Mouse (Mus musculus): ENCODE data around the gene Fam20a.

Gene Fam20a

DNA sequence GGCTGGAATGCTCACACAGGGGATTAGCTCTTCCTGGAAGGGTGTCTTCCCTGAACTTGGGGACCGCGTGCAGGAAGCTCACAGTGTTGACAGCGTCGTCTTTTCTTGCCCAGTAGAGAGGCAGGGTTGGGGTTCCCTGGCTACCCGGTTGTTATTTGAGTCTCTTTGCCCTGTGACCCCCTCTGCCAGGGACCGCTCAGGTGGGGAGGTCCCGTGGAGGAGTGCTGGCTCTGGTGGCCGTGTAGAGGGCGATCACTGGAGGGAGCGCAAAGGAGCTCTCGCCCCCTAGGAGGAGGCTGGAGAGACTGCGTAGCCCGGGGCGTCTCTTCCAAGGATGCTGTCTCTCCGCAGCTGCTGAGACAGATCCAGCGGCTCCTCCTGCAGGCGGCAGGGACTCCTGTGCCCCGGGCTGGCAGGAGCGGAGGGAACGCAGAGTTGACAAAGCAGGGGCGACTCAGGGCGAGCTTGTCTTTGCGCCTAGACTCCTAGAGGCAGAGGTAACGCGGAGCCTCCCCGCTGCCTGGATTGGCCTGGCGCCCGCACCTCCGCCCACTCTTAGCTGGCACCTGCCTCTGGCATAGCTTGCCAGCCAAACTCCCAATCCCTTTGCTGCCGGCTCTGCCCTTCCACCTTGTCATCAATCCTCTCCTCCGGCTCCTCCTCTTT is at the start of gene Fam20a:
Gene Fam20a, minus strand, starts transcription at position 499 of the 666 bp plus-strand sequence.
- peak; percentile 73 for DNase-seq

DNA sequence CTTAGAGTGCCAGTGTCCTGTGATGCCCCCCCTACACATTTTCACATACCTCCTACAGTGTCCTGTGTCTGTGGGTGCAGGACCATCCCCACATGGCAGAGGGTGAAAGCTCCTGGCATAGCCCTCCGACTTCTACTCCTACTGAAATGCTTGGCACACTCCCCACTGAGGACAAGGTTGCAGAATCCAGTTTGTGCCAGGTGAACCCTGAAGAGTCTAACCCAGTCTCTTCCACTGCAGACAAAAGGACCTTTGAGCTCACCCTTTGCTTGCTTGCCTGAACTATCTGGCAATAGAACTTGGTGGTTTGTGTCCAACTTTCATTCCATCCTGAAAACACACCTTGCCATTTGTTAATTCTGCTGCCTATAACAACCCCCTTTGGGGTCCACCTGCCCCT is 49.3 kb upstream of the Fam20a start:
- DNase-seq: no peak

DNA sequence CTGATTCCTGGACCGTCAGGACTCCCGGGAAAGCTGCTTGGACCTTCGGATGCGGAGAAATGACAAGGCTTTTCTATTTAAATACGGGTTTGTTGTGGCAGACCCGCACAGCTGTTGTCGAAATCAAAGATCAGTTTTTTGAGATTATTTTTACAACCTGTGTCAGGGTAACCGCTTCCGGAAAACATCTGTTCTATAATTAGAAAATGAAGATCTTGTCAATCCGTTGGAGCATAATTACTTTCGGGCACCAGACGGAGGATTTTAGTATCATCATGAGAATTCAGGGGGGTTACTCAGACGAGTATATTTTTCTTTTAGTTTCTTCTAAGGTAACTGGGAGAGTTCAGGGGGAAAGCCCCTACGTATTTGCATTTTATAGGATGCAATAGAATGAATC is 48.1 kb upstream of the Fam20a start:
- no peak for DNase-seq

DNA sequence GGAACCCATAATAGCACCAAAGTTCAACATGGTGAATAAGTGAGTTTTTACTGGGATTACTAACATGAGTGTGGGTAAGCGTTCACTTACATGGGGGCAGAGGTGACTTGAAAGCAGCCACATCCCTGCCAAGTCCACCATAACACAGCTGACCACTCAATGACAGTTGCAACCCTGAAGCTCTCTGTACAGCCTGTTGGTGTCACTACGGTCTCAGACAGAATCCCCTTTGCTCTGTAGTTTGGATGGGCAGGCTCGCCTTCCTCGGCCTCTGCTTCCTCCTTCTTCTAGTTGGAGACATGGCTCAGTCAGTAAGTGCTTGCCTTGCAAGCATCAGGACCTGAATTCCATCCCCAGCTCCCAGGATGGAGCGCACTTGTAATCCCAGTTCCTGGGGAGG is 47.0 kb upstream of the Fam20a start:
- DNase-seq: no peak

DNA sequence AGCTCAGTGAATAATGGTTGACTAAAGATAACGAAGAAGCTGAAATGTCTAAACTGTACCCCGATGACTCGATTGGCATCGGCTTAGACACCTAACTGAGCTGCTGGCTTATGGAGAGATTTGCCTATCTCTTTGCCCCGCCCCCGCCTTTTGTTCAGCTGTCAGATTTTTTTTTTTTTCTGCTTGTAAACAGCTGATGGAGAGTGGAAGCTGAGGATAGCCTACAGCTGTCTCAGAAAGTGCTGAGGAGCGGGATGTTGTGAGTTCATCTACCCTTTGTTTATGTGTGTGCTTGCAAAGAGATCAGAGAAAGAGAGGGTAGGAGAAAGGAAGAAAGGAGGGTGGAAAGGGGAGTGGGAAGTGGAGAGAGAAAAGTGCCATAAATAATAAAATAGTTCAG is 38.0 kb upstream of the Fam20a start:
- no peak for DNase-seq

DNA sequence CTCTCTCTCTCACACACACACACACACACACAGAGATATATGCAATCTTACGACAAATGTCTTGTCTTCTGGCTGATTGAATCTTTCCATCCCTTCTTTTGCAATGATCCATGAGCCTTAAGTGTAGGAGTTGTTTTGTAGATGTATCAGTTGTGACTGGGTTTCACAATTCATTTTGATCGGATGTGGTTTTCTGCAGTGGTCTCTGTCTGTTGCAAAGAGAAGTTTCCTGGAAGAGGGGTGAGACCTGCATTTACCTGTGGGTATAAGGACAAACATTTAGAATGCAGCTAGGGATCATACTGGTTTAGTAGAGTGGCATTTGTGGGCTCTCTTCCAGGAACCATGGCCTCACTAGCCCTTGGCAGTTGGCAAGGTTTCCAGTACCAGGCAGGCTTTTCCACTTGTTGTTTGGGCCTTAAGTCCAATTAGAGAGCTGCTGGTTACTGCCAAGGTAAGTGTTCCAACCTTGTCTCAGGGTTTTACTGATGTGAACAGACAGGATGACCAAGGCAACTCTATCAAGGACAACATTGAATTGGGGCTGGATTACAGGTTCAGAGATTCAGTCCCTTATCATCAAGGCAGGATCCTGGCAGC is 36.6 kb upstream of the Fam20a start:
- DNase-seq: no peak

DNA sequence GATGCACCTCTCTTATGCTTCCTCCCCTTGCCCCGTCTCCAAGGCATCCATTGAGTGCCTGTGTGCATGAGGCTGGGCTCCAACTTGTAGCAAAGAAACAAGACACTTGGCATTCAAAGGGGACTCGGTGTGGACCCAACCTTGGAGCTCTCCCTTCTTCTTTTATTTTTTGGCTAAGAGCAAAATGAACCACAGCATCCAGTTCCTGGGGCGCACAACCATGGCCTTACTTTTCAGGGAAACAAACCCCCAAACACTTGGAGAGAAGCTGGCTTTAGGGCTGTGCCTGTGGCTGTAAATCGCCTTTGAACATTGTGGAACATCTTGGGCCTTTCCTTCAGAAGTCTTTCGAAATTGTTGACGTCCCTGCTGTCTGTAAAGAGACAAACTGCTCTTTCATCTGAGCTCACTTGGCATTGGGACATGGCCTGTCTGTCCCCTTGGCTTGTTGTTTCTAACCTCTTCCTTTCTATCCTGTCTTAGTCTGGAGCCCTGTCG is 32.1 kb upstream of the Fam20a start:
- DNase-seq: no peak

DNA sequence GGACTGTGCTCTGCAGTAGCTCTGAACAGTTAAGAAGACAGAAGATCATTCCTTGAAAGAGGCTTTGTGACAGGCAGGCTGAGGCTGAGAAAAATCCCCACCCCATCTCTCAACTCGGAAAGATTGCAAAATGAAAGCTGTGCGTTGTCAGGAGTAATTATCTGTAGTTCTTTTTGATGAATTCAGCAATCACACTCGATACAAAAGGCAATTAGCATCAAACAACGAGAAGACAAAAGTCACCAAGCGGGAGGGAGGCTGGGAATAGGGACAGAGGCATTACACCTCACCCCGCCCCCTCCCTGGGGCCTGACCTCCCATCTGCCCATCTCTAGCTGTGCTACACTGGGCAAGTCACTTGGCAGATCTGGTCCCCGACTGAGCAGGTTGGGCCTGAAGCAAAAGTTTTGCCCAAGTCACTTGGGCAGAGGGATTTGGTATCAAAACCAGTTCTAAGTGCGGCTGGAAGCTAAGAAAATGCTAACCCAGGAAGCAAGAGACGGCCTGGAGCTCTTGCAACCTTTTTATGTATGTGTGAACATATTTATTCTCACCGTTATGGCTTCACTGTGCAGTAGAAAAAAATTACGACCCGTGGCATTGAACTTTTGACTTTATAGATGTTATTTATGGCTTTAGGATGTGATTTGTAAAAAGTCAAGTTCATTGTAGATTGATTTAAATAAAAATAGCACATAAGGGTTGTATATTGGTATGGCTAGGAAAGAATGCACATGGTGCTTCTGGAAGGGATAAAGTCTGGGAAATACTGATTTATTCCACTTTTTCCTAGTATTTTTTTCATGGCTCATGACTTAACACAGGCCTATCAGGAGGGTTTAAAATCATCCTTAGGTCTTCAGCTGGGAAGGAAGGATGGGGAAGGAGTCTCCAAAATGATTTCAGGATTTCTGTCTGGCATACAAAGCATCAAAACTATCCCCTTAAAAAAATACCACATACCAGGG is 29.8 kb upstream of the Fam20a start:
- no peak for DNase-seq

DNA sequence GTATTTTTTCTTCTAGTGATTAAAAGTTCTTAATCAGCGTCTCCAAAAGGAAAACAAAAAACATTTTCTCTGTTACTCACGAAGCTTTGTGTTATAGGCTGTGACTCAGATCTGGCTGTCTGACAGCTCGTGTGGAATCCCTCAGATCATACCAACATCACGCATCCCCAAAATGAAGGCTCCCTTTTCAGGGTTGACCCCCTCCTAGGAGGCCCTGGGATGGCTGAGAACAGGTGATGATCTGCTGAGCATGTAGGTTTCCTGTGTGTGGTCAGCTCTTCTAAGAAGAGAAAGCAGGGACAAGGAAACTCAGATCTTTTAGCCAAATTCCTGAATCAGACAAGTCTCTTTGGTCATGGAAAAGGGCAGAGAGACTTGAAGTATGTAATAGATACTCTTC is 23.1 kb upstream of the Fam20a start:
- DNase-seq: no peak

DNA sequence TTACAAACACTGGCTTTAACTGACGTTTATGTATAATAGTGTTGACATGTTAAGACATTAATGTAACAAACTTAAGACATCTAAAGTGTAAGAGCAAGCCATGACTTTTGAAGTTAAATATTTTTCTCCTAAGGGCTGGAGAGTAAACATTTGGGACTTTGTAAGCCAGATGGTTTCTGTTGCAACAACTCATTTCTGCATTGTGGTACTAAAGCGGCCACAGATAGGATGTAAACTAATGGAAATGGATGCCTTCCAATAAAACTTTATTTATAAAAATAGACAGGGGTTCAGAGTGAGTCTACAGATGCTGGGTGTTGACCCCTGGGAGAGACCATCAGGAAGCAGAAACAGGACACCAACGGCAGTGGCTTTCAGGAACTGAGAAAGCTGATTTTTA is 15.9 kb upstream of the Fam20a start:
- DNase-seq: no peak

DNA sequence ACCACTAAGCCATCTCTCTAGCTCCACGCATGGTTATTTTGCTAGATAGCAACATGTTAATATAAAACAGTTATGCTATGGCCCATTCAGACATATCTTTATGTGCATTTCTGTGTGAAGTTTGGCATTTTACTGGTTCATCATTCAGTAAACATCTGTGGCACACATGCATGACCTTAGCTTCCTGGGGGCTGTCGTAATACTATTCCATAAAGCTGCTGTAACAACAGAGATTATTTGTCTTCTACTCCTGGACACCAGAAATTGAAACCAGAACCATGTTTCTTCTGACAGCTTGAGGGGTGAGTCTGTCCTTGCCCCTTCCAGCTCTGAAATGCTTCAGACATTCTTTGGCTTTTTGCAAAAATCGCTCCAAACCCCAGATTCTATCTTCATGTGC is 14.3 kb upstream of the Fam20a start:
- DNase-seq: no peak

DNA sequence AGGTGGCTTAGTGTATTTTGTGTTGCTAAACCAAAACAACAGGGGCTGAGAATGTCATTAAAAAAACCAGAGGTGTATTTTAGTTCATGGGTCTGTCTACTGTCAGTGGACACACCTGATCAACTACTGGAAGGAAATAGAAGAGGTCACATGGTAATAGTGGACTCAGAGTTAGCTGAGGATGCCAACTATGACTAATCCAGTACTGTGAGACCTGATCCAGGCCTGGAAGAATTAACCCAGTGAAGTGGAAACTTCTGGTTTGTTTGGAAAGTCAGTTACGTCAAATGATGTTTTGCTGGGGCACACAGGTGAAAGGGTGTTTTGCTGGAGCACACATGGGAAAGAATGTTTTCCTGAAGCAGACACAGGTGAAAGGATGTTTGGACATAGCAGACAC is 12.3 kb upstream of the Fam20a start:
- DNase-seq: no peak

DNA sequence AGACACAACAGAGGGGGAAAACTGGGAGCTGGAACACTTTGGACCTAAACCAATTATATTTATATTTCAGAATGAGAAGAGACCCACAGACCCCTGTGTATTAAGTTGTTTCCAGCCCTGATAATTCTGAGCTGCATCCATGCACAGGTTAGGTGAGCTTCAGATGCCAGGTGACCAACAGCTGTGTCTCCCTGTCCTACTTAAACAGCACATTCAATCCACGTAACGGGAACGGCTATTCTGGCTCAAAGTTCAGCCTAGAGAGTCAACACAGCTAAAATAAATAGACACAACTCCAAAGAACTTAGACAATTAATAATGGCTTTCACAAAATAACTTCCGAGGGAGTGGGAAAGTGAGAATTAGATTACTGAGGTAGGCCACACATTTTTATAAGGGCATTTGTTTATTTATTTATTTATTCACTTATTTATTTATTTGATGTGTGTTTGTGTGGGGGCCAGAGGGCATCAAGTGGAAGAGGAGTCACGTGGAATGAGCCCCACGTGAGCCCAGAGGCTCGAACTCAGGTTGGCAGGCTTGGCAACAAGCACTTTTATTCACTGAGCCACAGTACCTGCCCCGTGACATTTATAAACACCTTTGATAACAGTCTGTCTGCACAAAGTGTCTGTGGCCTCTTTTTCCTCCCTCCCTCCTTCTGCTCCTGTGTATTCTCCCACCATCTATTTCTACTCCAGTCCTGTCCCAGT is 10.8 kb upstream of the Fam20a start:
- DNase-seq: no peak

DNA sequence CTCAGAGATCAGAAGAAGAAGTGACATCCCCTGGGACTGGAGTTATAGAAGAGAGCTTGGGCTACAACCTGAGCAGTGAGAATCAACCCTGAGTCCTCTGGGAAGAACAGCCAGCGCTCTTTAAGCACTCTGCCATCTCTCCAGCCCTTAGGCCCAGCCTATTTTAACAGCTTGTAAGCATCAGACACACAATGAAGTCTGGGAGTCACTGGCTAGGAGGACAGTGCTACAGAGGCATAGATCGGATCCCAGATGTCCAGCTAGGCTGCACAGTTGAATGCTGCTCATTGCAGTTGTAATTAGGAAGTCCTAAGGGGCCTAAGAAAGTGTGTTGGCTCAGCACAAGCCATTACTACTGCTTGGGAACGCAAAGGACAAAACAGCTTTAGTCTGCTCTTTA is 6.3 kb upstream of the Fam20a start:
- DNase-seq: no peak

DNA sequence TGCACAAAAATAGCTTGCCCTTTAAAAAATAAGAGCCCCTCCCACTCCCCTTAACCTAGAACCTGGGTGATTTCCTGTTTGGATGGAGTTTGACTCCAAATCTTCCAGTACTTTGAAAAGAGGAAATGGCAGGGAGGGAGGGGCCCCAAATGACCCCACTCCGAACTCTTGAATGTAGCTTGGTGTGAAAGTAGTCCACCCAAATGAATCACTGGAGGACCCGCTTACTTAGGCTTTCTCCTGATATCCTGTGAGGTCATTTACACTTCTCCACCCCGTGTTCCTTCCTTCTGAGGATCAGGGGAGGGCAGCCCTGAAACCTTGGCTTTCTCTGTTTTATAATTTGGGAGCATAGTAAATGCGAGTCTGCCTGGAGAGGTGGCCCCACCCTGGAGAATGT is 632 bp upstream of the Fam20a start:
- peak; percentile 70 for DNase-seq

DNA sequence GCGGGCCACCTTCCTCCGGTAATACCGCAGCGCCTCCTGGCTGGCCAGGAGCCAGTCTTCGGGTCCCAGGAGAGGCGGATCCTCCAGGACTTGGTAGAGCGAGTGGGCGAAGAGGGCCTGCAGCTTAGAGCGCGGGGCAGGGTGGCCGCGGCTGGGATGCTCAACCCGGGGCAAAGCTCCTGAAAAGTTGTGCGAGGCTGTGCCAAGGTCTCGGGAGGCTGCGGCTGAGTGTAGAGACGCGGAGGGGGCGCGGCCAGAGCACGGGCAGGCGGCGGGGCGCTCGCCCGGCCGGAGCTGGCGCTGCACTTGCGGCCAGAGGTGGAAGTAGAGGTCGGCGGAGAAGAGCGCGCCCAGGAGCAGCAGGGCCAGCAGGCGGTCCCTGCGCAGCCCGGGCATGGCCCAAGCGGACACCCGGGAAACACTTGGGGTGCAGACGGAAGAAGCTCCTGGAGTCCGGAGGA is 729 bp downstream of the Fam20a start:
- peak; percentile 69 for DNase-seq

DNA sequence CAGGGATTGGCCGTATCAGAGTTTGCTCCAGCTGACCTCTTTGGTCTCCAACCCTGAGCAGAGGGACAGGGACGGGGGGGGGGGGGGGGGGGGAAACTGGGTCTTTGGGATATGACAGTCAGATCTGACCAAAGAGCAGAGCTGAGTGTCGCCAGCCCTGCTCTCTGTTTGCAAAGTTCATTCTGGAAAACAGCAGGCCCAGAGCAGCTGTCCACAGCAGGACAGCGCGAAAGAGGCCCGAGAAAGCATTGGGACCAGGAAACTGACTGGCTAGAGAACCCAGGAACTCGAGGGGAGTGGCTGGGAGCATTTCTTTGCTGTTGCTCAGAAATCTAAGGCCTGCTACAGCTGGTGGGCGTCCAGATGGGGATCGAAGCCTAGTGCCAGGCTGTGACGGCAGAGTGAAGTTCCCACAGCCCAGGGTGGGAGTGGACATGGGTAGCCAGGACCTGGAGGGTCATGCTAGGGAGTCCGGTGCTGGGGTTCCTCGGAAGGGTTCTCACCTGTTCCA is 1.2 kb downstream of the Fam20a start:
- peak; percentile 80 for DNase-seq

DNA sequence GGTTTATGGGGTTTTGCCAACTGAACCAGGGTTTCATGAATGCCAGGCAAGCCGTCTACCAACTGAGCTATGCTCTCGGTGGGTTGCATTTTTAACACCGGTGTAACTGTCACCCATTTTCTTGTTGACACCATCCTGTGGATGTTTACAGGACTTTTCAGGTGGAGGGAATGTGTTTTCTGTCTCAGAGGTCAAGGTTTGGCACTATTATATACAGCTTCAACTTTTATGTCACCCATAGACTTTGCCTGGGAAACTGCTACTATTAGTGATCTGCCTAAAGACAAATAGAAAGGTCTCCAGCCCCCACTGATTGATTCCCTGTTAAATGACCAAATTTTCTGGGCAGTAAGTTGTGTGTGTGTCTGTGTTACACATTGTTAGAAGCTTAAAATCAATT is 2.7 kb downstream of the Fam20a start:
- DNase-seq: no peak

DNA sequence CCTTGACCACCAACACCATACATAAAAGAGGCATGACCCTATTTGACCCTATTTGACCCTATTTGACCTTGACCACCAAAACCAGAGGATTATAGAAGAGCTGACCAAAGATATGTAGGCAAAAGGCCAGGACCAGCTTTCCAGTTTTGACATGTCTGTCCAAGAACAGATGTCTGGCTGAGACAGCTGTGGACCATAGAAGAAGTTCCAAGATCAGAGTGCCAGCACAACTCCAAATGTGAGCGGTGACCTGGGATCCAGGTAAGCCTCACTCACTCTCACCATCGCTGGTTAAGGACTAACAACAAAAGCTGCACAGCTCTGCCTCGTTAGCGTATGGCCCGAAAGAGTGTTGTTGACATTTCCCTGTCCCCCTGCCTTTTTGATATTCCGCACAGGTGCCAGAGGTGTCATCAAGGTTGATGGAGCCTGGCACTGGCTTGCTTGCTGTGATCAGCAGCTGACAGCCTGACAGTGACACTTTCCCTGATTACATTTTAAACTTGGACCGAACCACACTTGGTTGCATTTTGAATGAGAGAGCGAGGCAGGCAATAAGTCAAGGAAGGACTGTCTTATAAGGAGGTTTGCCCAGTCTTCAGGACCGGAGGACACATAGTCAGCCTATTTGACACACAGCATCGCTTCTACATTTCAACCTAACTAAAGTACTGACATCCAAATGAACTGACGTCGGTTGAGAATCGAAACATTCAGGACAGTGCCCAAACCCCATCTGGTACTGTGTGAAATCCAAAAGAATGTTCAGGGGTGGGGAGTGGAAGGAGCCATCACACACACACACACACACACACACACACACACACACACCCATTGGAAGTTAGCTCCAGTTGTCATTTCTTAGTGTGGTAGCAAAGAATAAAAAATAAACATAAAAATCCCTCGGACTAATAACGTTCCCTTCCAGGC is 3.8 kb downstream of the Fam20a start:
- no peak for DNase-seq

DNA sequence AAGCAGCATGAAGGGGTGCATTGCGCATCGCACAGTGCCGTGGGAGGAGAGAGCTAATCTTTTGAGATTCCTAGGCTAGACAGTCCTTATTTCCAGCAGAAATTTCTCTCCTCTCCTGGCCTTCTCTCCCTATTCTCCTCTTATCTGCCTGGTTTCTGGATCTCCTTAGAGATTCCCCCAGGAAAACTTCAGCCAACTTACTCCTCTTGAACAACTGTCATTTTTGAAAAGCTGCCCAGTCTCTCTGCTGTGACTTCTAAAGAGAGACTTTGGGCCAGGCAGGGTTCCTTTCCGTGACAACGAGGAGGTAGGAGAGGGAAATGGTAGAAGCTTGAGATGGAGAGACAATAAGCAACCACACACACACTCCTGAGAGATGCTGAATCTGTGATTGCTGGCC is 4.6 kb downstream of the Fam20a start:
- DNase-seq: no peak

DNA sequence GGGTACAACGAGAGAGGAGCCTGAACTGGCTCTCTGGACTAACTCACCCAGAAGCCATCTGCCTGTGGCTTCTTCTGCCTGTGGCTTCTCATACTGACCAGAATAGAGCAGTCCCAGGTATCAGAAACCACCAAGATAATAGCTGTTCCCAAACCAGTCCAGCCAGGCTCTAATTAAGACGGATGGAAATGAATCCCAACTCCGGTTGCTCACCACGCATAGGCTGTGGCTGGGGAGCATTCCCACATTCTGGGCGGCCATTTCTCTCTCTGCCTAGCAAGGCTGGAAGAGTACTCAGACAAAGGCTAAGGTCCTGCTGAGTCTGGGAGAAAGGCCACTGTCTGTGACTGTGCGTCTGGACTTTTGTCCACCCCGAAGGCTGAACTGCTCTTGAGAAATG is 5.1 kb downstream of the Fam20a start:
- DNase-seq: no peak
